Mouse (Mus musculus): ENCODE measurements at regions not wholly inside any gene's neighbourhood (a gene's known extent, or its start where the extent isn't known, plus 50 kb on each side); places are given as distances from the start of the nearest gene placed in this dataset.
A peak's percentile ranks its signal among the peaks of the same experiment; 100 is the strongest.

- H3K9ac ChIP-seq (replicated peaks; ENCODE audit: low read depth, low read length): no peak overlapping the region
- H3K9me3 ChIP-seq (ENCODE audit: control insufficient read depth, low read length): no peaks in the 10 kb centered on the region
- no peak overlapping the region for H3K4me2 ChIP-seq (ENCODE audit: low read length)
- H3K27ac ChIP-seq (ENCODE audit: low read length): no peak overlapping the region
- H3K4me3 ChIP-seq (replicated peaks; ENCODE audit: low read length): no peak overlapping the region
- no peak for ATAC-seq
- peaks cover 11% of the 10 kb centered on the region for H3K4me1 ChIP-seq (replicated peaks; ENCODE audit: control insufficient read depth, insufficient read depth, low read length)
- H3K27me3 ChIP-seq (replicated peaks; ENCODE audit: control insufficient read depth, insufficient read depth, low read length): no peaks in the 10 kb centered on the region
- H3K36me3 ChIP-seq (ENCODE audit: control insufficient read depth, insufficient read depth): no peaks in the 10 kb centered on the region
- WGBS: 91% methylated on average over 3 of the region's 3 CpGs
These were observed 441.9 kb upstream of the 3110018I06Rik start for GRCm38 (mm10) chr12:107046496-107046895.

GRCm38 (mm10) chr12:107047059-107047531 lies 441.3 kb upstream of the 3110018I06Rik start:
- ATAC-seq: no peak
- 51% methylated on average over 13 of the region's 13 CpGs for WGBS
- H3K9me3 ChIP-seq (ENCODE audit: control insufficient read depth, low read length): no peaks in the 10 kb centered on the region
- no peak overlapping the region for H3K27ac ChIP-seq (ENCODE audit: low read length)
- H3K27me3 ChIP-seq (replicated peaks; ENCODE audit: control insufficient read depth, insufficient read depth, low read length): no peaks in the 10 kb centered on the region
- no peak overlapping the region for H3K9ac ChIP-seq (replicated peaks; ENCODE audit: low read depth, low read length)
- H3K36me3 ChIP-seq (ENCODE audit: control insufficient read depth, insufficient read depth): no peaks in the 10 kb centered on the region
- peaks cover 6% of the 10 kb centered on the region for H3K4me1 ChIP-seq (replicated peaks; ENCODE audit: control insufficient read depth, insufficient read depth, low read length)
- H3K4me3 ChIP-seq (replicated peaks; ENCODE audit: low read length): no peak overlapping the region
- peak overlapping the region; percentile 22; the same call in 1 of the 2 replicates for H3K4me2 ChIP-seq (ENCODE audit: low read length)

GRCm38 (mm10) chr12:107050891-107051635 lies 437.4 kb upstream of the 3110018I06Rik start:
- Histone ChIP-seq H3K4me2 (ENCODE audit: low read length) (no peak overlapping the region), H3K27me3 (replicated peaks; ENCODE audit: control insufficient read depth, insufficient read depth, low read length) (no peaks in the 10 kb centered on the region), H3K4me3 (replicated peaks; ENCODE audit: low read length) (no peak overlapping the region), H3K4me1 (replicated peaks; ENCODE audit: control insufficient read depth, insufficient read depth, low read length) (no peaks in the 10 kb centered on the region), H3K36me3 (ENCODE audit: control insufficient read depth, insufficient read depth) (no peaks in the 10 kb centered on the region), H3K27ac (ENCODE audit: low read length) (no peak overlapping the region), H3K9ac (replicated peaks; ENCODE audit: low read depth, low read length) (no peak overlapping the region), H3K9me3 (ENCODE audit: control insufficient read depth, low read length) (no peaks in the 10 kb centered on the region)
- 86% methylated on average over 7 of the region's 7 CpGs for WGBS
- ATAC-seq: no peak

- no peak for ATAC-seq
- WGBS: 91% methylated on average over 6 of the region's 6 CpGs
These were observed 436.3 kb upstream of the 3110018I06Rik start for GRCm38 (mm10) chr12:107052136-107052535.

GRCm38 (mm10) chr12:107056553-107056952 lies 431.9 kb upstream of the 3110018I06Rik start:
- Histone ChIP-seq H3K27me3 (replicated peaks; ENCODE audit: control insufficient read depth, insufficient read depth, low read length) (no peaks in the 10 kb centered on the region), H3K27ac (ENCODE audit: low read length) (no peak overlapping the region), H3K4me3 (replicated peaks; ENCODE audit: low read length) (no peak overlapping the region), H3K4me1 (replicated peaks; ENCODE audit: control insufficient read depth, insufficient read depth, low read length) (no peaks in the 10 kb centered on the region), H3K4me2 (ENCODE audit: low read length) (no peak overlapping the region), H3K9ac (replicated peaks; ENCODE audit: low read depth, low read length) (no peak overlapping the region), H3K9me3 (ENCODE audit: control insufficient read depth, low read length) (no peaks in the 10 kb centered on the region), H3K36me3 (ENCODE audit: control insufficient read depth, insufficient read depth) (no peaks in the 10 kb centered on the region)
- no peak for ATAC-seq
- 43% methylated on average over 5 of the region's 5 CpGs for WGBS

More at GRCm38 (mm10) chr12:107052136-107052535, 436.3 kb upstream of the 3110018I06Rik start:
- H3K4me3 ChIP-seq (replicated peaks; ENCODE audit: low read length): no peak overlapping the region
- no peaks in the 10 kb centered on the region for H3K27me3 ChIP-seq (replicated peaks; ENCODE audit: control insufficient read depth, insufficient read depth, low read length)
- no peaks in the 10 kb centered on the region for H3K4me1 ChIP-seq (replicated peaks; ENCODE audit: control insufficient read depth, insufficient read depth, low read length)
- H3K27ac ChIP-seq (ENCODE audit: low read length): no peak overlapping the region
- H3K9me3 ChIP-seq (ENCODE audit: control insufficient read depth, low read length): no peaks in the 10 kb centered on the region
- H3K4me2 ChIP-seq (ENCODE audit: low read length): no peak overlapping the region
- H3K36me3 ChIP-seq (ENCODE audit: control insufficient read depth, insufficient read depth): no peaks in the 10 kb centered on the region
- no peak overlapping the region for H3K9ac ChIP-seq (replicated peaks; ENCODE audit: low read depth, low read length)

- no peaks in the 10 kb centered on the region for H3K27me3 ChIP-seq (replicated peaks; ENCODE audit: control insufficient read depth, insufficient read depth, low read length)
- WGBS: 39% methylated on average over 3 of the region's 3 CpGs
- no peaks in the 10 kb centered on the region for H3K4me1 ChIP-seq (replicated peaks; ENCODE audit: control insufficient read depth, insufficient read depth, low read length)
- no peak overlapping the region for H3K4me3 ChIP-seq (replicated peaks; ENCODE audit: low read length)
- H3K36me3 ChIP-seq (ENCODE audit: control insufficient read depth, insufficient read depth): no peaks in the 10 kb centered on the region
- H3K9ac ChIP-seq (replicated peaks; ENCODE audit: low read depth, low read length): no peak overlapping the region
- no peaks in the 10 kb centered on the region for H3K9me3 ChIP-seq (ENCODE audit: control insufficient read depth, low read length)
- no peak for ATAC-seq
- H3K4me2 ChIP-seq (ENCODE audit: low read length): no peak overlapping the region
- no peak overlapping the region for H3K27ac ChIP-seq (ENCODE audit: low read length)
These were observed 427.9 kb upstream of the 3110018I06Rik start for GRCm38 (mm10) chr12:107060514-107060913.

GRCm38 (mm10) chr12:107067346-107067745 lies 421.1 kb upstream of the 3110018I06Rik start:
- Histone ChIP-seq H3K27me3 (replicated peaks; ENCODE audit: control insufficient read depth, insufficient read depth, low read length) (no peaks in the 10 kb centered on the region), H3K27ac (ENCODE audit: low read length) (no peak overlapping the region), H3K4me1 (replicated peaks; ENCODE audit: control insufficient read depth, insufficient read depth, low read length) (no peaks in the 10 kb centered on the region), H3K4me3 (replicated peaks; ENCODE audit: low read length) (no peak overlapping the region), H3K4me2 (ENCODE audit: low read length) (no peak overlapping the region), H3K36me3 (ENCODE audit: control insufficient read depth, insufficient read depth) (no peaks in the 10 kb centered on the region), H3K9ac (replicated peaks; ENCODE audit: low read depth, low read length) (no peak overlapping the region), H3K9me3 (ENCODE audit: control insufficient read depth, low read length) (no peaks in the 10 kb centered on the region)
- no peak for ATAC-seq
- 77% methylated on average over 2 of the region's 2 CpGs for WGBS

GRCm38 (mm10) chr12:107082541-107082940 lies 405.9 kb upstream of the 3110018I06Rik start:
- WGBS: 27% methylated on average over 10 of the region's 10 CpGs
- Histone ChIP-seq H3K4me1 (replicated peaks; ENCODE audit: control insufficient read depth, insufficient read depth, low read length) (peaks cover 36% of the 10 kb centered on the region), H3K9ac (replicated peaks; ENCODE audit: low read depth, low read length) (no peak overlapping the region), H3K36me3 (ENCODE audit: control insufficient read depth, insufficient read depth) (no peaks in the 10 kb centered on the region), H3K4me3 (replicated peaks; ENCODE audit: low read length) (no peak overlapping the region), H3K27me3 (replicated peaks; ENCODE audit: control insufficient read depth, insufficient read depth, low read length) (no peaks in the 10 kb centered on the region; the same call in 1 of the 2 replicates), H3K9me3 (ENCODE audit: control insufficient read depth, low read length) (no peaks in the 10 kb centered on the region), H3K27ac (ENCODE audit: low read length) (no peak overlapping the region), H3K4me2 (ENCODE audit: low read length) (no peak overlapping the region)
- ATAC-seq: no peak

GRCm38 (mm10) chr12:107085058-107085905 lies 403.1 kb upstream of the 3110018I06Rik start:
- H3K4me3 ChIP-seq (replicated peaks; ENCODE audit: low read length): peak overlapping the region; percentile 7; the same call in 1 of the 2 replicates
- peak overlapping the region; percentile 88 for H3K27ac ChIP-seq (ENCODE audit: low read length)
- H3K36me3 ChIP-seq (ENCODE audit: control insufficient read depth, insufficient read depth): no peaks in the 10 kb centered on the region
- WGBS: 11% methylated on average over 14 of the region's 14 CpGs
- ATAC-seq: peak; percentile 75
- H3K9ac ChIP-seq (replicated peaks; ENCODE audit: low read depth, low read length): peak overlapping the region; percentile 18; the same call in 1 of the 2 replicates
- H3K9me3 ChIP-seq (ENCODE audit: control insufficient read depth, low read length): no peaks in the 10 kb centered on the region
- H3K4me1 ChIP-seq (replicated peaks; ENCODE audit: control insufficient read depth, insufficient read depth, low read length): peaks cover 36% of the 10 kb centered on the region
- H3K4me2 ChIP-seq (ENCODE audit: low read length): peak overlapping the region; percentile 36
- H3K27me3 ChIP-seq (replicated peaks; ENCODE audit: control insufficient read depth, insufficient read depth, low read length): no peaks in the 10 kb centered on the region; the same call in 1 of the 2 replicates

All from forebrain, embryonic 16.5 days (tissue).